Mouse (Mus musculus) urinary bladder, postnatal 10 days (tissue): ENCODE measurements around the gene Apbb2.

Experiments
- DNase-seq: peaks from one replicate; pipeline ENCODE4 v3.0.0; 2022; ENCODE audit warnings: low spot score

Gene Apbb2

DNA sequence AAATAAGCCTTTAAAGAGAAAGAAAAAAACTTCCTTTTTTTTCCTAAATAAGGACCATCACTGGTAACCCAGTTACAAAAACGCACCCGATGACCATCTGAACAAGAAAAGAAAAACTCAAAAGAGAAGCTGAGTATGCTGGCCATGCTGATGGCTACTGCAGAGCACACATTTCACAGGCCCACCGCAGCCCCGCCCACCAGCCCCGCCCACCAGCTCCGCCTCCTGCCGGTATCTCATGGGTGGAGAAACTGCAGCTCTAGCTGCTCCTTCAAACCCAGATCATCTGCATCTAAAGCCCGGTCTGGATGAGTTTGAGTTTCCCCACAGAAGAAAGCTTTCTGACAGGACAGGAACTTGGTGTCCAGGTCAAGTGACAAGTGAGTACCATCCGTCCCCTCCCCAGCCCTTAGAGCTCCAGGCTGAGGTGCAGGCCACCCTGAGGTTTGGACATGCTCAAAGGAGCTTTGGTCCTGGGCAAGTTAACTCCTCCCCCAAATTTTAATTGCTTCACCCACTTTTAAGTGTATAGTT is 16.2 kb downstream of the Apbb2 start:
- DNase-seq: no peak

DNA sequence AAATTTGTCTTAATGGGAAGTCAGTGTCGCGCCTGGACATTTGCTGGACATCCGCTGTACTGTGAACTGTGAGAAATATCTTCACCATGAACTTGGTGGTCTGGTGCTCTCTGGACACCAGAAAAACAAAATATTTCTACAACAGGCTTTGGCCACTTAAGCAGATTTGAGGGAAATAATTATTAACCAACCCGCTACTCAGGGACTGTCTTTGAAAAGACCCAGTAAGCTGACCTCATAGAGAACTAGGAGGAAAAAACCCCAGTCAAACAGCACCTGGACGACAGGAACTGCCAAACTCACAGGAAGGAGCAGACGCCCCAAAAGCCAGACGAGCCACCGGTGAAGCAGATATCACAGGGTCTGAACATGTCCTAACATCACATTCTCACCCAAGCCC is 18.2 kb downstream of the Apbb2 start:
- no peak for DNase-seq

GRCm38 (mm10) chr5:66599888-66600287 is 18.7 kb downstream of the Apbb2 start:
- no peak for DNase-seq

- no peak for DNase-seq
Measured at GRCm38 (mm10) chr5:66596296-66596695, 22.3 kb downstream of the Apbb2 start.

GRCm38 (mm10) chr5:66594881-66595280 is 23.7 kb downstream of the Apbb2 start:
- no peak for DNase-seq

- no peak for DNase-seq
Measured at GRCm38 (mm10) chr5:66586236-66586745, 32.3 kb downstream of the Apbb2 start.

DNA sequence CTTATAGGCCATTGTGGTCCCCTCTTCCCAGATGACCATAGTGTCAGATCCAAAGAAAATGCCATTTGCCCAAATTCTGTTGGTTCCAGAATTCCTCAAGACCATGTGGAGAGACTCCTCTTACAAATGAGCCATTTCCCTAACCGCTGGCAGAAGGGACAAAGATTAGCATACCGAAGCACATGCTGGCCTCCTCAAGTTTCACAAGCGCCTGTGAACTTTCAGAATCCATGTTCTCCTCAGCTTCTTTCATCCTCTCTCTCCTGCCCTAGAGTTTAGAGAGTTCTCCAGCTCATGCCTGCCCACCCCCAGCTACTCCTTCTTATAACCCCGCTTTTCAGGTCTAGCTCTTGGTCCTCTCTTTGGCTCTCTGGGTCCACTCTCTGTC is 35.6 kb downstream of the Apbb2 start:
- DNase-seq: no peak

GRCm38 (mm10) chr5:66582281-66583018 is 36.1 kb downstream of the Apbb2 start:
- DNase-seq: no peak

DNA sequence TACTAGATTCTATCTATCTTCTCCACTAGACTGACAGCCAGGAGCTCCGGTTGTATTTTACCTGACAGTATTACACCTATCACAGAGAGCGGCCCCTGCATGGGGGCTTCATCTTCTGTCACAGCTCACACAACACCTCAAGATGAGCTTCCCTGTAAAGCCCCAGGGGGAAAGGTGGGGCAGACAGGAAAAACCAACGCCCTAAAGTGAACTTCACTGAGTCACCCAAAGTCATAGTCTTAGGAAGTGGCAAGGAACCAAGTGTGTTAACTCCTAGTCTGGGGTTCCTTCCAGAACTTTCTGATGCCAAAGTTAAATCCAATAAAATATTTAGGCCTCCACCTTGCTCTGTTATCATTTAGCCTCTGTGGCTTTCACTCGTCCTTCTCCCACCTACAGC is 39.5 kb downstream of the Apbb2 start:
- no peak for DNase-seq

- no peak for DNase-seq
Measured at GRCm38 (mm10) chr5:66576299-66576698, 42.3 kb downstream of the Apbb2 start.

DNA sequence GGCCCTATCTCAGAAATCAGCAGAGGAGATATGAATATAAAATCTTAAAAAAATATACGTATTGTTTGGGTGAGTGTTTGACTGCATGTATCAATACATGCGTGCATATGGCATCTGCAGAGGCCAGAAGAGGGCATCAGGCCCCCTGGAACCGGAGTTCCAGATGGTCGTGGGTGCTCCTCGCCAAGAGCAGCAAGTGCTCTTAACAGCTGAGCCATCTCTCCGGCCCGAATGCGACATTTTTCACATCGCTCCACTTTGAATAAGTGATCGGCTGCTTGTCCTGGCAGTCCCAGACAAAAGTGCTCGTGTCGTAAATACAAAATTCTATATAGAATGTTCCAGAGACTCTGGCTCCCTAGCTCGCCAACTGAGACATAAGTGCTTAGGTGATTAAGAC is 43.4 kb downstream of the Apbb2 start:
- DNase-seq: no peak

DNA sequence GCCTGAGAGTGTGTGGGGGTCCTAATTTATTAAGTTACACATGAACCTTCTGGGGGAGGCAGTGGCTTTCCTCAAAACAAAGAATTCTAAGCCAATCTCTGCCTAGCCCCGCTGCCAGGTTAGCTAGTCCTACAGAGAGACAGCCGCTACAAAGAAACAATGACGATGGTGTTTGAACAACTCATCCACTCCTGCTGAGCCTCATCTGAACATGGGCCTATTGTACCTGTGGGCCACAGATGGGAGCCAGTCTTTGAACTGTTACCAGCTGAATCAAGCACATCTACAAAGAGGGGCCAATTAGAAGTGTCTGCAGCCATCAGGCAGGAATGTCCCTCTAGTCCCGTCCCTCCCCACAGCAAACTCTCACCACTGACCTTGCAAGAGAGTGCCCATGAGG is 45.3 kb downstream of the Apbb2 start:
- no peak for DNase-seq

- no peak for DNase-seq
Measured at GRCm38 (mm10) chr5:66572086-66572855, 46.3 kb downstream of the Apbb2 start.

- no peak for DNase-seq
Measured at GRCm38 (mm10) chr5:66570709-66571108, 47.9 kb downstream of the Apbb2 start.

DNA sequence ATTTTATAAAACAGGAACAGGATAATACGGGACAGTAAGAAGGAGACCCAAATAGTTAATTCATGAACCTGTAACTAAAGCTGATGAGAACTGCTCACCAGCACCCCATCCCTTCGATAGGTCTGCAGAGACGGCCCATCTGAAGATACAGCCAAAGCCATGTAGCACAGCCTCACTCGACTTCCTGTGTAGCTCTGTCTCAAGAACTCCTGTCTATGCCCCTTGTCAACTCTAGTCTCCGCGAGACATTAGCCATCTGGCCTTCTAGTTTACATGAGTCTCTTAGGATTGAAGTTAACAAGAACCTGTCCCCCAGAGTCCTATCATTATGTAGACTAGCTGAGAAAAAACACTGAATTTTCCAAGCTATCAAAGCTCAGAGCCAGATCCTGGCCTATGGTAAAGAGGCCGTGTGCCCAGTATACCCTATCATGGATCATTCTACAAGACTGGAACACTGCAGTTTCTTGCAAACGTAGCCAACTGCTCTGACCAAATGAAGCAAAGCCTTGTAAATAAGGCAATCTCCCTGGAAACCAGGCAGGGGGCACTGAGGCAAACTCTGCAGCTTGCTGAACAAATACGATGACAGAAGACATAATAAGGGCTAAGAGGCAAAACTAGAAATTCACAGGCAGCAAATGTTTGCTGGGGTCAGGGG is 49.3 kb downstream of the Apbb2 start:
- DNase-seq: no peak

DNA sequence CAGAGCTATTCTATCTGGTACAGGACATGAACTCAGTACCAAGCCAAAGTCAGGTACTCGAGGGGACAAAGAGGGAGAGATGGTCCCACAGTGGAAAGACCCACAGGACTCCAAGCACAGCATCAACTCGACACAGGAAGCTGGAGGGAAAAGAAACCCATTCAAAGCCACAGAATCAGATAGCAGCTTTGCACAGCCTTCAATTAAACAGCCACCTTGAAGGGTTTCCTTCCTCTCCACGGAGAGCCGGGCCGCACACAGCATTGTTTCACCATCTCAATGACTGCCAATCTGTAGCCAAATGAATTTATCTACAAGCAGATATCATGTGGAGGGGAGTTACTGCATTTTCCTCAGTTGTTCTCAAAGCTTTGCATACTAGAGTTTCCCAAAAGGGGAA is 50.6 kb downstream of the Apbb2 start:
- no peak for DNase-seq

DNA sequence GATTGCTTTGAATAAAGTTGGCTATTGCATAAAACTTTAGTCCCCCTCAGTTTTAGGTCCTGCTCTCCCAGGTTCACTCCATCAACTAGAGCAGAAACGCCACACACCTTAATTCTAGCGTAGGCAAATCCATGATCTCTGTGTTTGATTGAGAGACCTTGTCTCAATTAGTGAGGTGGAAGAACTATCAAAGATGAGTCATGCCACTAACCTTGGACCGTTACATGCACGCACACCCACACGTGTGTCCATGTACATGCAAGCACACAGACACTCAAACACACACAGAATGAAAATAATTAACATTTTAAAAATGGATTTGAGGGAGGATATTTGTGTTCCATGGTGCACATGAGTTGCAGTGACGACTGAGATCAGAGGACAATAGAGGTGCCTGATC is 51.2 kb downstream of the Apbb2 start:
- DNase-seq: no peak

DNA sequence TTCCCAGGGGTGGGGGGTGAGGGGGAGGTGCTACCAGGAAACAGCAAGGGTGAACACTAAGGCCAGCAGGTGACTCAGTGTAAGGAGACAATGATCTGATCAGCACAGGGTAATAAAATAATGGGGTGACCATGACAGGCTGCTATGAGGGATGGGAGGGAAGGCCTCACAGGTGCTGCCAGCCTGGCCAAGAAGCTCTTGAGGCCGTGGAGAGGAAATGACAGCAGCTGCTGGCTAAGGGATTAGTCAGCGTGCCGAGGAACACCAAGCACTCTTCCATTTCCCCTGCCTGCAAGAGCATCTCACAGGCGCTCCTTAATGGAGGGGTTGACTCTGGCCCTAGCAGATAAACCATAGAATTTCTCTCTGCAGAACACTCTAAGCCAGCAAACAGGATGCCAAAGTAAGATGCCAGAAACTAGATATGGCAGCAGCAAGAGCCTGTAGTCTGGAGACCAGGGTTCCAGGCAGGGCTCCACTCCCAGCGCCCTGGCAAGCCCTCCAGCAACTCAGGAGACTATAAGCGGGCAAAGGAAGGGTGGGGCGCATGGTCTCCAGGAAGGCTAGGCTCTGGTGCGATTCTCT is 58.9 kb downstream of the Apbb2 start:
- DNase-seq: no peak

DNA sequence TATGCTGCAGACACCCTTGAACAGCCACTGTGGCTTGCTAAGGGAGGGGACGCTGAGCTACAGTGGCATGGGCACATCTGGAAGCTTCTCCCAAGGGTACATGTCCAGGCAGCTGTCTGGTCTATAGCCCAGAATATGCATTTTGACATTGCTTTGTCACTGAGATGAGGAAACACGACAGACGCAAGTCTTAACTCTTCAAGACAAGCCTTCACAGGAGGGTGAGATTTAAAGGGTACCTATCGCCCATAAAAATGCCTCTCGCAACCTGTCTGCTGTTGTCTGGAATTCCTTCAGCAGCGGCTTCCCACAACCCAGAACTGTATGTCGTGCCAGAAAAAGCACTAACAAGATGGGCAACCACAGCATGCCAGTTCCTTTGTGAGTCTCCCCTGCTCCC is 60.5 kb downstream of the Apbb2 start:
- DNase-seq: no peak

DNA sequence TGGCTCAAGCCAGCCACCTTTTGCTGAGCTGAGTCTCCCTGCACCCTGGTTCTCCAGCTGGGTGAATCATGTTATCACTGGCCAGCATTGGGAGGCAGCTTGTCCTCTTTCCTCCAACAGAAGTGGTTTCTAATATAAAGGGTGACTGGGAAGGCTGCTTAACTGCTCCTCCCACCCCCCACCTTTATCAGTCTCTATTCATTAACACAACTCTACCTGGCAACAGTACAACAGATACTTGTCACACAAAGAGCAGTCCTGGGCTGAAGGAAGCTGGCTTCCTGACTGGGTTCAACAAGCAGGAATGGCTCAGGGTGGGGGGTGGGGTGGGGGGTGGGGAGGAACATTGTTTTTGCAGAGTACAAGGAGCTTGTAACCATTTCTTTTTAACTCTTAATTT is 64.7 kb downstream of the Apbb2 start:
- no peak for DNase-seq

- no peak for DNase-seq
Measured at GRCm38 (mm10) chr5:66552246-66552645, 66.3 kb downstream of the Apbb2 start.

GRCm38 (mm10) chr5:66550292-66550691 is 68.3 kb downstream of the Apbb2 start:
- no peak for DNase-seq
